Mouse (Mus musculus): ENCODE measurements around the gene Colgalt1.

The Colgalt1 gene

GRCm38 (mm10) chr8:71668220-71668975 is 57.6 kb downstream of the Colgalt1 start:
- DNase-seq (ENCODE audit: low read depth, low spot score), result no peak

GRCm38 (mm10) chr8:71670198-71670597 is 59.4 kb downstream of the Colgalt1 start:
- DNase-seq (ENCODE audit: low read depth, low spot score), result no peak

GRCm38 (mm10) chr8:71670621-71671548 is 60.1 kb downstream of the Colgalt1 start:
- DNase-seq (ENCODE audit: low read depth, low spot score), result no peak

- DNase-seq (ENCODE audit: low read depth, low spot score), result peak; percentile 83
These were observed 60.8 kb downstream of the Colgalt1 start, which contains the start of gene Unc13a for GRCm38 (mm10) chr8:71671549-71671965. Gene Unc13a, minus strand, starts transcription at chr8:71671757.

- DNase-seq (ENCODE audit: low read depth, low spot score), result no peak
These were observed 61.5 kb downstream of the Colgalt1 start for GRCm38 (mm10) chr8:71672168-71672735.

GRCm38 (mm10) chr8:71674071-71674470 is 63.3 kb downstream of the Colgalt1 start:
- DNase-seq (ENCODE audit: low read depth, low spot score), result no peak

Data from skeletal muscle tissue, adult 2 months (tissue).